Mouse (Mus musculus) gastrocnemius, postnatal 10 days (tissue): ENCODE results near the gene Dgcr6. TPM values are rescaled to one million over a fixed set of nuclear protein-coding genes. Genes with fewer than 3 reads are reported as not detected.
"Not testable (repeated sequence)": the region's sequence is repeated elsewhere in the genome, so short reads cannot be mapped to it uniquely, and the experiment has no call there.

Experiments
- DNase-seq: peaks from one replicate; pipeline ENCODE4 v3.0.0; 2021; ENCODE audit warnings: mixed read lengths
- long read RNA-seq, 2 experiments: library from polyadenylated mRNA; stranded (forward); transcript quantifications; one replicate each; pipeline ENCODE4 v2.0.0; 2021
- total RNA-seq, 2 experiments: library from RNA; stranded (reverse); gene quantifications; 2 replicates each; pipeline ENCODE4 v1.2.3; 2021

Gene Dgcr6
- total RNA-seq, result 10 to 100 TPM; 25.8 to 28.8 TPM
- long read RNA-seq, experiment 1, transcript Dgcr6-201 (5 exons, 1,050 nt), result minor isoform, 7 of 39 reads
- long read RNA-seq, experiment 1, transcript Dgcr6-206 (5 exons, 1,086 nt), result major isoform, 31 of 39 reads
- long read RNA-seq, experiment 1, partial matches to known transcripts, result 1 of 39 reads
- long read RNA-seq, experiment 1, other reads (novel, unspliced or antisense), result 0 of 39 reads
- long read RNA-seq, experiment 2, transcript Dgcr6-206 (5 exons, 1,086 nt), result major isoform, 31 of 40 reads
- long read RNA-seq, experiment 2, transcript Dgcr6-201 (5 exons, 1,050 nt), result minor isoform, 7 of 40 reads
- long read RNA-seq, experiment 2, partial matches to known transcripts, result 1 of 40 reads
- long read RNA-seq, experiment 2, other reads (novel, unspliced or antisense), result 1 of 40 reads

DNA sequence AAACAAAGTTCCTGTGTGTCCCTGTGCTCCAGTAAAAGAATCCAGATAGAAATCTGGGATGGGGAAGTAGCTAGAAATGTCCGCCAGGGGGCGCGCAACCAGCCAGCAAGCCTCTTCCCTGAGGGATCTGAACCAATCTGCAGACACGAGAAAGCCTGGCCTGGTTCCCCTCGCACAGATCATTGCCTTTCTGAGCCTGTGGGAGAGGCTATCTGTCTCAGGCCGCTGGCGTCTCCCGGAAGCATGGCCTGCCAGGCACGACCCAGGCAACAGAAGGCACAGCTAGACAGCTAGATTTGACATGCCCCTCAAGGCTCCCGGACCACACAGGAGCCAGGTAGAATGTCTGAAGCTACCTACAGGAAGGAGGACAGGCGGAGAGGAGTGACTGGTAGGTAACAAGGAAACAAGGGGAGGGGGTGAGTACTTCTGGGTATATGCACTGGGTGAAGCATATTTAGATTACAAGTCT is at the start of gene Dgcr6:
Gene Dgcr6 (plus strand): TSS at position 130 of the 472 bp plus-strand sequence.
- DNase-seq, result peak; percentile 90

DNA sequence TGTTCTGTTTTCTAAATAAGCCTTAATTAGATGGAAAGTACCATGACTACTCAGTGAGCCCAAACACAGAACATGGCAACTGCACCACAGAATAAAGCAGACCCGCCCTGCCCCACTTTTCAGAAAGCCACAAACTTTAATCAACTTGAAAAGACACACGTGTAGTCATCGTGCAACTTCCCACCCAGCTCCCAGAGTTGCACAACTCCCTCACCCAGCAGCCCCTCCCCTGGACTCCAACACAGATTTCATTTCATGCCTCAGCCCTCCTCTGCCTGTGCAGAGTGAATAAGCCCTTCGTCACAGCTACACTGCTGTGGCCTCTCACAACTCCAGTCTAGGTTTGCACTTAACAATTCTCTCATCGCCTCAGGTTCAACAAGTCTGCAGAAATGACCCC is 48.1 kb upstream of the Dgcr6 start:
- DNase-seq, result no peak

DNA sequence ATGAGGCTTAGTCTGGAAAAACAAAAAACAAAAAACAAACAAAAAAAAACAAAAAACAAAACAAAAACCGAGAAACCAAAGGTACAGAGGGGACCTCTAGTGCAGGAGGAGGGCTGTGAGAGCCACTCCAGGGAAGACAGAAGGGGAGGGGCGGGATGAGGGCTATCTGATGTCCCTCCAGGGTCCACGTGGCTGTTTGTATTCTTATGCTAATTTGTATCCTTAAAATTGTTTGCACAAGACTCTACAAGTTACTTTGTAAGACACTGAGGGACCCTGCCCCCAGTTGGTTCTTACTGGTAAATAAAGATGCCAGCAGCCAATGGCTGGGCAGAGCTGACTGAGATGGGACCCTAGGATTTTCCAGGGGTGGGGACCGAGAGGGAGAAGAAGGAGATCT is 45.6 kb upstream of the Dgcr6 start:
- no peak for DNase-seq

DNA sequence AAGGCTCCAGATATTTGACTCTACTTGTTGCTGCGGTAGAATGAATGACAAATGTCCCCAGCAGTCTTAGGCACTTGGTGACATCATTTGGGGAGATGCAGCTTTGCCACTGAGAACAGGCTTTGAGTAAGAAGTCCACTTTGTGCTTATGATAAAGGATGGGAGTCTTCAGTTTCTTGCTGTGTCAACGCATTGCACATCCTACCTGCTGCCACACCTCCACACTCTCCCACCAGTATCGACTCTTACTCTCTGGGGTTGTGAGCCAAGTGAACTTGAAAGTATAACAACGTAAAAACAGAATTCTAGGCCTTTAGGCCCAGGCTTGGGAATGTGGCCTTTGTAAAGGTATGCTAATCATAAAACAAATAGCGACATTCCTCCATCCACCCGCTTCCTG is 41.6 kb upstream of the Dgcr6 start:
- DNase-seq, result no peak

DNA sequence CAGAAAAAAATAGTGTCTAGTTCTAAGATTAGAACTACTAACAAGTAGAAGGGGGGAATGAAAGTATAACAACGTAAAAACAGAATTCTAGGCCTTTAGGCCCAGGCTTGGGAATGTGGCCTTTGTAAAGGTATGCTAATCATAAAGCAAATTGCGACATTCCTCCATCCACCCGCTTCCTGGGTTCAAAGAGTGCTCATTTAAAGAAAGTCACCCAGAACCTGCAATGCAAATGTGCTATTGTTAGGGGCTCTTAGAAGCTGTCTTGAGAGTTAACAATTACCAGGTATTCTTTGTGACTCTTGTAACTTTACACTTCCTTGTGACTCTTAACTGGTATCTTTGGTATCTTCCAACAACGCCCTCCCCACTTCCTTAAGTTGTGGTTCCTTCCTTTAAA is 36.2 kb upstream of the Dgcr6 start:
- DNase-seq, result not testable (repeated sequence)

DNA sequence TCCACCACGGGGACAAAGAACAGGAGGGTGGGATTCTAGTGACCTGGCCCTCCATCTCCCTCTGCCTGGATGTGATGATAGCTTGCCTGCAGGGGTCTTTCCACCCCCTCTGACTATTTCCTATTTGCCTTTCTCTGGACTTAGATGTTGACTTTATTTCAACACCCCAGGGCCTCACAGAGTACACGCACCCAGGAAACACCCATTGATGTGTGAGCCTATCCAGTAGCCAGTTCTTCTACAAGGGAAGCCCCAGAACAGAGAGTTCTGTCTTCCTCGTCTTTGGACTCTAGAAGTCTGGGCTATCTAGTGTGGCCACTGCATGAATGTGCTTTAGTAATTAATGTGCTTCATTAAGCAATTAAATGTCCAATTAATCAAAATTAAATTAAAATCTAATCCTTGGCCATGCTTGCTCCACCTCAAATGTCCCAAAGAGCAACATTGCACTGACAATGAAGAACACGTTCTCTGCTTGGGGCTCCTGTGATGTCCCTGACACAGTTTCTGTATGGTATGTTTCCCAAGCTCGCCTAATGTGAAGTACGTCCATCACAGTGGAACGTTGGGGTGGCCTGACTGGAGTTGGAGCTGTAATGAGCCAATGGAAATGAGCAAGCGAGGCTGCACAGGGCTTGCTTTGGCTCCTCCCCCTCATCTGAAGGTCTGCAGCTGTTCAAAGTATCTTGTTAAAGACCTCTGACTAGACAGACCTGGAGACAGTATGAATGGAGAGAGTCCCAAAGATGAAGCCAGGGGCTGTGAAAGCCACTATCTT is 29.7 kb upstream of the Dgcr6 start:
- DNase-seq, result no peak

DNA sequence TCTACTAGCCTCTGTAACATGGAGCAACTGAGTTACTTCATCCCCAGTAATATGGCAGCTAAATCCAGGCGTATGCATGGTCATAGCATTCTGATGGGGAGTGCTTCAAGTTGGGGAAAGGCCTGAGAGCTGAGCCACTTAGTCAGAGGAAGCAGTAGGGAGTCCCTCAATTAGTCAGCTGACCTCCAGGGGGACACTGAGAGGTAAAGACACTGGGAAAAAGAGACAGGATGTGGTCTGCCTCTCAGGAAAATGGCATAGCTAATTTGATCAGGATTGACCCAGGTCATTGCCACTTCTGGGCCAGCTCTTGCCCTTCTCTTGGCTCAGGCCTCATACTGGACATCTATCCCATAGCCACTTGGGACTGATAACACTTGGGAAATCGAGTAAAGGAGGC is 25.3 kb upstream of the Dgcr6 start:
- DNase-seq, result no peak

DNA sequence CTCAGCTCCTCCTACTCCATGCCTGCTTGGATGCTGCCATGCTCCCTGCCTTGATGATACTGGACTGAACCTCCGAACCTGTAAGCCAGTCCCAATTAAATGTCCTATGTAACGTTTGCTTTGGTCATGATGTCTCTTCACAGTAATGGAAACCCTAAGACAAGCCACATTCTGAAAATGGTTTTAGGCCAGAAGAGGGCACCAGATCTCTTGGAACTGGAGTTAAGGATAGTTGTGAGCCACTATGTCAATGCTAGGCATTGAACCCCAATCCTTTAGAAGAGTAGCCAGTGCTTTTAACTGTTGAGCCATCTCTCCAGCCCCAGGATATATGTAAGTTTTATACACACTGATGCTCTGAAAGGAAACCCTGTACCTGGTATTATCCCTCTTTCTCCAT is 20.9 kb upstream of the Dgcr6 start:
- DNase-seq, result no peak

DNA sequence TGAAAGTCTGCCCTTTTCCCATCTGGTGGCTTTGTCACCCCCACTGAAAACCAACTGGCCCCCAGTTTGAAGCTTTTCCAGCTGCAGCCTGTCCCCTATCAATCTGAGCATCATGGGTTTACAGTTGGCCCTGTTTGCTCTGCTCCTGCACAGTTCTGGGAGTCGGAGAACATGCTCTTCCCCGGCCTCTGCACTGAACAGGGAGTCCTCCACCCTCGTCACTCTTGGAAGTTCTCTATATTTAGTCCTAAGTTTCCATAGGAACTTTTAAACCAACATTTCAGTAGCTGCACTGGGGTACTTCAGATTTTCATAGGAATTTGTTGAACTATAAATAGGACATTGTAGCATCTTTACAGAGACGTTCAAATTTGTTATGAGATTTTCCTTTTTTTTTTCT is 19.4 kb upstream of the Dgcr6 start:
- no peak for DNase-seq

DNA sequence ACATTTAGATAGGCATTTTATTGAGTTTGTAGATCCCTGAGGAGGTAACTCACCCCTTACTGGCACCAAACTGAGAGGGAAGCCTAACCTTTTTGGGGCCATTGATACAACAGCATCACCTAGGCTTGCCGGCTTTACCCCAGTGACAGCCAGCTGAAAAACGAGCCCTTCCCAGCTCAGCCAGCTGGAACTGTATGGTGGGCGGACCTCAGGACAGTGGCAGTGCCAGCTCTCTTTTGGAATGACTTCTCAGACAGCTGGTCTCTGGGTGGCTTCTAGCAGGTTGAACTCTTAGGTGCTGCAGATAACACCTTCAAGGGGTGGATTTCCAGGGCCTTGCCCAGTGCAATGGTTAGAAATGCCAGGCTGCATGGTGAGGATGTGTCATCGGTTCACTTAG is 18.4 kb upstream of the Dgcr6 start:
- peak; percentile 31 for DNase-seq

DNA sequence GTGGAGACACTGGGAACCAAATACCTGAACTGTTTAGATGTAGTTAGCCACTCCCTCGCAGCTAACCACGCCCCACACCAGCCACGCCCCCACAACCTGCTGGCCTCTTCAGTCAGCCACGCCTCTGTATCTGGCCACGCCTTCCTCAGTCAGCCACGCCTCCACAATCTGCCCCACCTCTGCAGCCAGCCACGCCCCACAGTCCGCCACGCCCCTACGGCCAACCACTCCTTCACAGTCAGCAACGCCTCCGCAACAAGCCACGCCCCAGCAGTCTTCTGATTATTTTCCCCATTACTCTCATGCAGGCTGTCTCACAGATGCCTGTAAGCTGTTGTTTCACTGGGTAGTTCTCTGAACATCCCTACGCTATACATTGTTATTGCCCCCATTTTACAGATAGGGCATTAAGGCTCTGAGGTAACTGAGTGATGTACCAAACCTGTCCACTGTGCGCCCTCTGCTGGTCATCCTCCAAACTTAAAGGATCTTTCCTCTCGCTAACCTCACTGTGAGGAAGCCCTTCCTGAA is 16.2 kb upstream of the Dgcr6 start:
- peak; percentile 51 for DNase-seq

DNA sequence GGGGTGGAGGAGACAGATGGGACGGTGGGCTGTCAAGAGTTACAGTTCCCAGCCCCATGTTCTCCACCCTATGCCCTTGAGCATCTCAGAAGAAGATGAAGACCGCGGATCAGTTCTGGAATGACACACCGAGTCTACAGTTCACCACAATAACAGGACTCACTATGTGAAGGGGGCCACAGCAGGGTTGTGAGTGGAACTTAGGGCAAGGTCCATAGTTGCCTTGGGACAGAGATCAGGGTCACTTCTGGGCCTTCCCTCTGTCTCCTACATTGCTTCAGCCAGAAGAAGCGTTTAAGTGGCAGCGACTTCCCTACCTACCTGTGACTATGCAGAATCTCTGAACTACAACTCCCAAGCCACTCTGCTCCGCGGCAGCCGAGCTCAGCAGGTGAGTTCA is 15.6 kb upstream of the Dgcr6 start:
- DNase-seq, result no peak

DNA sequence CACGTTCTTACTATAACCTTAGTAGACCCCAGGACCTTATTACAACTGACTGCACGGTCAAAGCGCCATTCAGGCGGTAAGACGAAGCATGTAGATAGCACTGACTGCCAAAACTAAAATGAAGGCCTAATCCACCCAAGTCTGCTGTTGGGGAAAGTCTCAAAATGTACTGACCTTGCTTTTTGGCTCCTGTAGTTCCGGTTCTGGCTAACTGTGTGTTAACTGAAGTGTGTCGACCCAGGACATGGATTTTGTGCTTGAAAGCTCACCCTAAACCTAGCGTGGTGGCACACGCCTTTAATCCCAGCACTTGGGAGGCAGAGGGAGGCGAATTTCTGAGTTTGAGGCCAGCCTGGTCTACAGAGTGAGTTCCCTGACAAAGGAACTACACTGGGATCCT is 7.7 kb upstream of the Dgcr6 start:
- no peak for DNase-seq

DNA sequence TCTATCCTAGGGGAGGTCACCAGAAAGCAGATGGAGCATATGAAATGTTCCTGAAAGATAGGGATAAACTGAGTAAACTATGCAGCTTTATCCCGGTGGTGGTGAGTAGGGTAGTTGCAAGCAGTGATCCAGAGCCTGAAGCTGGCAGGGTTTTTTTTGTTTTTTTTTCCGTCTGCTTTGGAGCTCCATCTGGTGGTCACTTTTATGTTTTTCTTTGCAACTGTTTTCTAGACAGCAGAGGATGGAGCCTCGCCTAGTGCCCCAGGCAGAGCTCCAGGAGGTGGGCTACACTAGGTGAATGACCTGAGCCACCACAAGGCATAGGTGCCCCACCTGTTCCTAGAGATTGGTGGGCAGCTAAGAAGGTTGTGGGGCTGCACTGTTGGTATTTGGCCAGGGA is 5.0 kb upstream of the Dgcr6 start:
- peak; percentile 45 for DNase-seq

DNA sequence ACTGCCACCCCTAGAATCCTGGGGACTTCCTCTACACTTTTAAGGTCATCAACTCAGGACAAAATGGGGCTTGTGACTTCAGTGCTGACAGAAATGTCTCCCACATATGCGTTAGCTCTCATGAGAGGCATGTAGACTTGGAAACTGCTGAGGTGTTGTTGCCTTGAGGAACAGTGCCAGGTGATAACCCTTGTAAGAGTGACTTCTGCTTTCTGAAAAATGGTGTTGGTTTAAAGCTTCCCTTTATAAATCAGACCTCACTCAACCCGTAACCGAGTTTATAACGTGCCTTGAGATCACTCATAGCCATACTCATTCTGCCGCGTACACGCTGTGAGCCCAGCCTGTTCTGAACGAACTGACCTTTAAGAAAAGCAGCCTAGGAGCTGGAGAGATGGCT is 4.6 kb upstream of the Dgcr6 start:
- DNase-seq, result no peak

DNA sequence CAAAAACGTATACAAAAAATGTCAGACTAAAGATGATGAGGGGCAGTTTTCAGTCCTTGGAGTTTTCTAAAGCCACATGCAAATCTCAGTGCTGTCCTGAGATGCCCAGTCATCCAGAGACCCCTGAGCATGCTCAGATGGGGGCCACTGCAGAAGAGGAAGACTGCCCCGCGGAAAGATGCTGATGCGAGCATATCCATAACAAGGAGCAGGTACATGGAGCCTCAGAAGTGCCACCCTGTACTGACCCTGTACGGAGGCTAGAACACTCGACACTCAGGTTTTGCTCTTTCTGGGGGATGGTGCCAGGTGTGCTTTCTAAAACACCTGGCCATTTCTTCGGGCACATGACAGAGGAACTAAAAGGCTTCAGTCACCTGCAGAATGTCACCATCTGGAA is 338 bp upstream of the Dgcr6 start:
- no peak for DNase-seq

DNA sequence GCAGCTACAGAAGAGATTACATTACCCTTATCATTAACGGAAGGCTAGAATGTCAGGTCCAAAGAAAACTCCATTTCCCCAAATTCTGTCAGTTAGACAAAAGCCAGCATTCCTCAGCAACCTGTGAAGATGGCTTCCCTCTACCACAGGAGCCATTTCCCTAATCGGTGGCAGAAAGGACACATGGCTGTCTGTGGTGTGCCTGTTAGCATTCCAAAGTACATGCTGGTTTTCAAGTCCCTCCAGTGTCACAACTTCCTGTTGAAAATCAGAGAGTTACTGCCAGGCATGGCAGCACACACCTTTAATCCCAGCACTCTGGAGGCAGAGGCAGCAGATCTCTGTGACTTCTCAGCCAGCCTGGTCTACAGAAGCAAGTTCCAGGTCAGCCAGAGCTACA is 3.6 kb downstream of the Dgcr6 start:
- no peak for DNase-seq

DNA sequence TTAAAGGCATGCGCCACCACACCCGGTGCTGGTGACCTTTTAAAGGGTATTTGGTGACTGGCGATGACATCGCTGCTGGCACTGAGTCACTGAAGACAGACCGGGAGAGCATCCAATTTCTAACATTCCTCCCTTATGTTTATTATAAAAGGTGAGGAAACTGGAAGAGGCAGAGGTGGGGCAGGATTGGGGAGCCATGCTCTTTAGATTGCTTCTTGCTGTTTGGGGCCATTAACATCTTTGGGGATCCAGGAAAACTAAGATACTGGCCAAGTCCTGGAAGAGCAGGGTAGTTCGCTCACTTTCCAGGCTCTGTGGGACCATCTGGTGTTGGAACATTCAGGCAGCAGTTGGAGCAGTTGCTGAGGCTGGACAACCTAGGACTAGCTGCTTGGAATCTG is 5.7 kb downstream of the Dgcr6 start:
- DNase-seq, result no peak

DNA sequence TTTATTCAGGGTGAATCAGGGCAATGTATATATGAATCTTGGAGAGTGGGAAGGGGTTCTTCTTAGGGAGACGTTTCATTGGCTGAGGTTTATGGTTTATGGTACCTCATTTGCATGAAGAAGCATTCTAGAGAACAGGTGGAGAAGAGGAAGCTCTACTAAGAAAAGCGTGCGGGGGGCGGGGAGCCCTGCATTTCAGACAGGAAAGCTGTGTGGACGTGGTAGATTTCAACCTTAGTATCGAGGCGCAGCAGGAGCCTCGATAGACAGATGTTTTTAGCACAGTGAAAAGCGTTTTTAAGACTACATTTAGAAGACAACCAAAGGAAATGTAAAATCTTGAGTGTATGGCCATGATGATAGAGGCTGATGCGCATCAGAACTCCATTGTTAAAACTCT is 6.6 kb downstream of the Dgcr6 start:
- DNase-seq, result no peak

DNA sequence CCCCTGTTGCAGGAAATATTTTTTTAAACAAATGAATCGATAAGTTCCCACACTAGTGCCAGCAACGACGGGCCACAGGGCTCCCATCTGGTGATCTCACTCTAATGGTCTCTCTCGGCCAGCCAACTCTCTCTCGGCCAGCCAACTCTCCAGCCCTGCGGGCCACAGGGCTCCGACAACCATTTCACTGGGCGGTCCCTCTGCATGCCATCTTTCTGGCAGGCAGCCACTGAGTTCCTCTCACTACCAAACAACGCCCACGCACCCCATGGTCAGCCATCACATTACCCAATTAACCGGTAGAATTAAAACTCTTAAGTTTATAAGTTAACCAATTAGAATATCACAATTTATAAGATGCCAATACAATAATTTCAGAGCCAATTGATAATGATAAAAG is 8.5 kb downstream of the Dgcr6 start:
- no peak for DNase-seq

DNA sequence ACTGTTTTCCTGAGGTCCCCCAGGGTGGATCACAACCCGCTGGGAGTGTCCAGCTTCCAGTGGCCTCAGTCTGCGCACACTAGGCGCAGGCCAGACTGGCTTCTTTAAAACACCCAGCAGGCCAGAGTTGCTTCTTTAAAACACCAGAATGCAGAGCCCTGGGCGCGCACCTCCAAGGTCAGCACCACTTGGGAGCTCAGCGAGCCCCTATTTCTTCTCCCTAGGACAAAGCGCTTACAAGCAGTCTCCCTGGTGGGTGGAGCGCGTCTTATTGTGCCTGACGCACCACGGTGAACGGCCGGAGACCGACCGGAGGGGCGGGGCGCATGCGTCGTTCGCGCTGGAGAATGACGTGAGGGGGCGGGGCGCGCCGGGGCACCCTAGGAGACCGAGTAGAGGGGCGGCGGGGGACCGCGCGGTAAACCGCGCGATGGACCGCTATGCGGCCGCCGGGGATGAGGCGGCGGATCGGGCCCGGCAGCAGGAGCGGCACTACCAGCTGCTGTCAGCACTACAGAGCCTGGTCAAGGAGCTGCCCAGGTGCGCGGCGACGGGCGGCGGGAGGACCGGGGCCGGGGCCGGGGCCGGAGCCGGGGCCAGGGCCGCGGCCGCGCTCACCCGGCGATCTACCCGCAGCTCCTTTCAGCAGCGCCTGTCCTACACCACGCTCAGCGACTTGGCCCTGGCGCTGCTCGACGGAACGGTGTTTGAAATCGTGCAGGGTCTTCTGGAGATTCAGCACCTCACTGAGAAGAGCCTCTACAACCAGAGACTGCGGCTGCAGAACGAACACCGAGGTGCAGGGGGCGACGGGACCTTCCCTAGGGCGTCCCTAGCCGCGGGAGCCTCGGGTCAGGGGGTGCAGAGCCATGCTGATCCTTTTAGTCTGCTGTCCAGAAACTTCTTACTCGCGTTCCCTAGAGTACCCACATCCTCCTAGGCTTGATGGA is 13.7 kb downstream of the Dgcr6 start:
- DNase-seq, result peak; percentile 95

DNA sequence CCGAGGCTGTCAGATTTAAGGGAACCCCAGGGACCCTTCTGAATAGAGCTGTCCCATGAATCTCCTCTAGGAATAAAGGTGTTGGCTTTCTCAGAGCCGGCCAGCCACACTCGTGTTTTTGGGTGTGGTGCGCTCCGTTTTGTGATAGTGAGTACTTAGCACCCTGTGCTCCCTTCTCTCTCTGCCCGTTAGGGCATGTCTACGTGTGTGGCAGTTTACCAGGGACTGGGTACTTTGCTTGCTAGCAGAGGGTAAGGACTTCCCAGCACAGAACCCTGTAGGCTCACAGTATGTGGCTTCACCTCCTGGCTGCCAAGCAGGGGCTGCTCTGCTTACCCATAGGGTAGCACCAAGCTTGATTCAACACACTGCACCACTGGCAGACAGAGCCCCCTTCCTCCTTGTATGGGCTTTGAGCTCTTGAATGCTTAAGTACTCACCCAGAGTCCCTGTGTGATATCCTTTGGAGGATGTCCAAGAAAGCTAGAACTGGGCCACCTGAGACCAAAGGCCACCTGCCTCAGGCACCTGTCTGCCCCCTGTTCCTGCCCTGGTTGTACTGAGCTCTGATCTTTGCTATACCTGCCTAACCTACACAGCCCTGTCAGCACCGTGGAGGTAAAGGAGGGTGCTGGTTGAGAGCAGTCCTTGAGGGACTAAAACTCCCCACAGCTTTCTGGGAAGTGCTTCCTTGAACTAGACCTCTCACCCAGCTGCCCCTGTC is 16.2 kb downstream of the Dgcr6 start:
- no peak for DNase-seq
